Mouse (Mus musculus) limb, embryonic 12.5 days (tissue): ENCODE measurements at regions not wholly inside any gene's neighbourhood (a gene's known extent, or its start where the extent isn't known, plus 50 kb on each side); places are given as distances from the start of the nearest gene placed in this dataset.

ENCODE experiments used
- ATAC-seq: fragments of 200-750 bp; cut with Nextera tagmentation; 2 replicates; pipeline ENCODE4 v1.8.0; 2017; ENCODE audit warnings: low read depth, moderate TSS enrichment; ENCODE audit not compliant: insufficient number of reproducible peaks, insufficient read depth, low FRiP score, low TSS enrichment
- H3K27ac ChIP-seq: fragments of 300-500 bp; sonication (generic); 2 replicates; pipeline ENCODE4 v1.5.1; 2016; ENCODE audit warnings: mild to moderate bottlenecking, moderate library complexity
- H3K27me3 ChIP-seq: fragments of 300-500 bp; sonication (generic); 2 replicates; pipeline ENCODE4 v1.6.1; 2016; ENCODE audit warnings: mild to moderate bottlenecking, moderate library complexity
- H3K36me3 ChIP-seq: fragments of 300-500 bp; sonication (generic); 2 replicates; pipeline ENCODE4 v1.6.1; 2016; ENCODE audit warnings: mild to moderate bottlenecking, moderate library complexity
- H3K4me1 ChIP-seq: fragments of 300-500 bp; sonication (generic); replicated peaks from 2 replicates; pipeline ENCODE4 v1.6.1; 2016
- H3K4me2 ChIP-seq: fragments of 300-500 bp; sonication (generic); 2 replicates; pipeline ENCODE4 v1.6.1; 2016; ENCODE audit warnings: mild to moderate bottlenecking, moderate library complexity
- H3K4me3 ChIP-seq: fragments of 300-500 bp; sonication (generic); replicated peaks from 2 replicates; pipeline ENCODE4 v1.5.1; 2016; ENCODE audit warnings: mild to moderate bottlenecking
- H3K9ac ChIP-seq: fragments of 300-500 bp; sonication (generic); replicated peaks from 2 replicates; pipeline ENCODE4 v1.6.1; 2016; ENCODE audit warnings: mild to moderate bottlenecking, moderate library complexity
- H3K9me3 ChIP-seq: fragments of 300-500 bp; sonication (generic); 2 replicates; pipeline ENCODE4 v1.6.1; 2016; ENCODE audit warnings: mild to moderate bottlenecking, moderate library complexity
- WGBS: fragments of 180-500 bp; shearing (Covaris S2); methylation state at CpG from one replicate; pipeline ENCODE4 v1.1.7; 2016; 5-methylcytosine and 5-hydroxymethylcytosine counted together

DNA sequence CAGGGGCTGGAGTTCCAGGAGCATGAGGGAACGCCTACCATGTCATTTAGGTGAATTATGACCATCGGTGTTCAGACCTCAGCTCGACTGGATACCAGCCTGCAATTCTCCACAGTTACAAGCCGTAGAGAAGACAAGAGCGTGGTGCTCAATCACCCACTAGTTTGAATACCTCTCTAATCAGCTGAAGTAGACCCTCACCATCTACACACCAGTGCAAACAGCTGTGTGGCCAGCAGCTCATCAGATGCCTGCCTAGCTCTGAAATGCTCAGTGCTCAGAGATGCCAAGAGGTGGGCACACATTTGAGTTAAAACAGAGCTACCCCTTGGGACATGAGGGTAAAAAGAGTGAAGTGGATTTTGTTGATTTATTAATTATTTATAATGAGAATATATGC is 660.2 kb downstream of the Magi1 start:
- H3K4me2 ChIP-seq: peak overlapping the region; percentile 21; the same call in 1 of the 2 replicates
- no peak overlapping the region for H3K9ac ChIP-seq
- no peaks in the 10 kb centered on the region for H3K9me3 ChIP-seq
- no peaks in the 10 kb centered on the region for H3K36me3 ChIP-seq
- H3K4me3 ChIP-seq: no peak overlapping the region
- H3K27me3 ChIP-seq: no peaks in the 10 kb centered on the region
- ATAC-seq: no peak
- WGBS: 22% methylated on average over 5 of the region's 5 CpGs
- peaks cover 6% of the 10 kb centered on the region; the same call in 1 of the 2 replicates for H3K4me1 ChIP-seq
- H3K27ac ChIP-seq: no peak overlapping the region

DNA sequence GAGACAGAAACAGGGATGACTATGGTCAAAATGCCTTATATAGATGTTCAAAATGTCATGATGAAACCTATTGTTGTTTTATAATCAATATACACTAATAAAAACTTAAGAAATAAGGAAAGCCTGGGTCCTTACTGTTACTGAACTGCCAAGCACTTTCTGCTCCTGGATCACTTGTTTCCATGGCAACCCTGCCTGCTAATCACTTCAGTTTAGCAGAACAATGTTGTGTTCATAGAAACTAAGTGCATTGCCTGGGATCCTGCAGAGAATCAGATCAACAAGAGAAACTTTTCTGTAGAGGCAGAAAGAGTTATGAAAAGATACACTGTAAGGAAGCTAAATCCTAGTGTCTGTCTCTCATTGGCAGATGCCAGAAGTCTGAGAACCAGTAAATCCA is 666.8 kb downstream of the Magi1 start:
- Histone ChIP-seq H3K4me3 (no peak overlapping the region), H3K27me3 (no peaks in the 10 kb centered on the region), H3K4me1 (no peaks in the 10 kb centered on the region), H3K27ac (no peak overlapping the region), H3K9me3 (no peaks in the 10 kb centered on the region), H3K9ac (no peak overlapping the region), H3K36me3 (no peaks in the 10 kb centered on the region), H3K4me2 (no peak overlapping the region)
- ATAC-seq: no peak

DNA sequence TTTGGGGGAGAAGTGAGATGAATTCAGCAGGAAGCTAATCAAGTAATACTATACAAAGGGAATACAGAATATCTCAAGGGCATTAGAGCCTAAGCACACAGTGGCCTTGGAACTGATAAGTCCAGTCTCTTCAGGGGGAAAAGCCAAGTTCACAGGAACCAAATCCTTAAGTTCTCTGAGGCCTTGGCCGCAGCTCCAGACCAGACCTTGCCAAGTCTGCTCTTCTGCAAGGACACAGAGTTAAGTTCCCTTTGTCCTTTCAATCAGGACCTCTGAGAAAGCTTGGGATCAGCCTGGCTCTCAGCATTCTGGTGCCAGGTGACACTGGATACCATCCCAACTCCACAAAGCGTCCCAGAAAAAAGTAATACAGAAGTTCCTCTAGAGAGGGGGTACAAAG is 657.1 kb upstream of the Adamts9 start:
- Histone ChIP-seq H3K4me1 (no peaks in the 10 kb centered on the region), H3K36me3 (no peaks in the 10 kb centered on the region), H3K27ac (no peak overlapping the region), H3K27me3 (no peaks in the 10 kb centered on the region), H3K4me2 (no peak overlapping the region), H3K9ac (no peak overlapping the region), H3K4me3 (no peak overlapping the region), H3K9me3 (no peaks in the 10 kb centered on the region)
- ATAC-seq: no peak
- WGBS: 92% methylated on average over 2 of the region's 2 CpGs

DNA sequence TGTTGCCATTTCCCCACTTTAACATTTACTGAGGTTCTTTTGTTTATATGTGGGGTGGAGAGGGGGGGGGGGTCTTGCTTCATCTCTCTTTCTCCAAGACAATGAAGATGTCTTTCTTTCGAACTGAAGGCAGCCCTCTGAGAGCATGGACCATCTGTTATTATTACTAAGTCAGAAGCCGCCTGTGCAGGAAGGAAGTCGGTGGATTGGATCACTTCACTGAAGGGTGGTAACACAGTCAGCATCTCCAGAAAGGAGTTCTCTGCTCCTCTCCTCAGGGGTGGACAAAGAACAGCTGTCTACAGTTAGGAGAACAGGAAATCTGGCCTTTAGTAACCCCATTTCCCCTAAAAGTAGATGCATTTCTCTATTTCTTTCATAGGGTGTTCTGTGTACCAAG is 656.1 kb upstream of the Adamts9 start:
- H3K27ac ChIP-seq: no peak overlapping the region
- 0 out of 2 replicates have a peak, but pooled peaks cover 5% of the 10 kb centered on the region for H3K9me3 ChIP-seq
- no peak for ATAC-seq
- H3K4me3 ChIP-seq: no peak overlapping the region
- no peaks in the 10 kb centered on the region for H3K36me3 ChIP-seq
- no peak overlapping the region for H3K4me2 ChIP-seq
- WGBS: 84% methylated on average over 3 of the region's 3 CpGs
- no peaks in the 10 kb centered on the region for H3K27me3 ChIP-seq
- H3K4me1 ChIP-seq: no peaks in the 10 kb centered on the region
- H3K9ac ChIP-seq: no peak overlapping the region

DNA sequence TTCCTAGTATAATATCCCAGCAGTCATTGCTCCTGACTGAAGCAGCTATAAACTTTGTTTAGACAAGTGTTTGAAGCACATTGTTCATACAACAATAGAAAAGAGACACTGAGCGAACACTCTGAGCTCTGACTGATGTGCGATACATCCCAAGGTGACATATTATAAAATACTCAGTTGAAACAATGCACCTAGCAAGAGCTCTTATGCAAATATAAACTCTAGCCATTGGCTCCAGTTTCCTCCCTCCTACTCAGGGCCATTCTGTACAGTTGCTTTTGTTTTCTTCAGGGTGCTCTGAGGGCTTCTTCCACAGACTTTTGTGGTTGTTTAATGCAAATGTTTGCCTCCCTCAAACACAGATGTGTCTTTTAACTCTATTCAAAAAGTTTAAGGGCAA is 646.6 kb upstream of the Adamts9 start:
- Histone ChIP-seq H3K36me3 (no peaks in the 10 kb centered on the region), H3K9me3 (0 out of 2 replicates have a peak, but pooled peaks cover 5% of the 10 kb centered on the region), H3K27me3 (no peaks in the 10 kb centered on the region), H3K4me1 (no peaks in the 10 kb centered on the region), H3K4me2 (no peak overlapping the region), H3K27ac (no peak overlapping the region), H3K9ac (no peak overlapping the region), H3K4me3 (no peak overlapping the region)
- no peak for ATAC-seq
- 96% methylated on average over 2 of the region's 2 CpGs for WGBS

DNA sequence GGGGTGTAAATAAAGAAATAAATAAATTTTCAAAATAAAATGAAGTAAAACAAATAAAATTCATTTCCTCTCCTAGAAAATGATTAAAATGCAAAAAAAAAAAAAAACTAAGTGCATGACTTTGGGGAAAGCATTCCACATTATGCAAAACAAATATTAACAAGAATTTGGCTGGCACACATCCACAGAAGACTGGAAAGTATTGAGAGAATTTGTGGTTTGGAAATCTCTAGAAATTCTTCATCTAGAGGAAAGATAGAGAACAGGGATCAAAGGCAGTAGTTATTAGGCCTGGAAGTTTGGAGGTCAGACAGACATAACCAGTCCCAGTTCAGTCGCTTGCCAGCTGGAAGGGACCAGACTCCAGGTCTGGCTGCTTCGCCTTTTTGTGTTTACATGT is 643.6 kb upstream of the Adamts9 start:
- Histone ChIP-seq H3K4me1 (no peaks in the 10 kb centered on the region), H3K27me3 (no peaks in the 10 kb centered on the region)
- no peak for ATAC-seq

DNA sequence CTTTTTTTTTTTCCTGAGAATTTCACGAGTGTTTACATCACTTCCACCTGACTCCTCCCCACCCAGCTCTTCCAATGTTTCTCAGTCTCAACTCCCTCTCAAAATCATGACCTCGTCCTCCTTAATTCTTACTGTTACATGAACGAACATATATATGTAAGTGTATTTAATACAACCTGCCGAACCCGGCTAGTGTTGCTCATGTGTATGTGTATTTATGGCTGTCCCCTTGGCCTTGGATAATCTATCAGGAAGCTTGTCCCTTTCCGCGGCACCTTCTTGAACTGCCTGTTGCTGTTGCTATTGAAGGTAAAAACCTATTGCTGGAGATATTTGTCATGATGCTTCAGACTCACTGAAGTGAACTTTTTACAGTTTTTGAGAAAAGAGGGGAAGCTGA is 637.8 kb upstream of the Adamts9 start:
- Histone ChIP-seq H3K9me3 (no peaks in the 10 kb centered on the region), H3K4me2 (no peak overlapping the region), H3K27ac (no peak overlapping the region), H3K27me3 (no peaks in the 10 kb centered on the region), H3K4me1 (no peaks in the 10 kb centered on the region), H3K36me3 (no peaks in the 10 kb centered on the region), H3K9ac (no peak overlapping the region), H3K4me3 (no peak overlapping the region)
- ATAC-seq: no peak
- WGBS: 91% methylated on average over 7 of the region's 7 CpGs

More for the DNA sequence above, 643.6 kb upstream of the Adamts9 start:
- no peak overlapping the region for H3K9ac ChIP-seq
- H3K36me3 ChIP-seq: no peaks in the 10 kb centered on the region
- no peak overlapping the region for H3K4me2 ChIP-seq
- H3K9me3 ChIP-seq: no peaks in the 10 kb centered on the region
- 88% methylated on average over 2 of the region's 2 CpGs for WGBS
- H3K4me3 ChIP-seq: no peak overlapping the region
- no peak overlapping the region for H3K27ac ChIP-seq

DNA sequence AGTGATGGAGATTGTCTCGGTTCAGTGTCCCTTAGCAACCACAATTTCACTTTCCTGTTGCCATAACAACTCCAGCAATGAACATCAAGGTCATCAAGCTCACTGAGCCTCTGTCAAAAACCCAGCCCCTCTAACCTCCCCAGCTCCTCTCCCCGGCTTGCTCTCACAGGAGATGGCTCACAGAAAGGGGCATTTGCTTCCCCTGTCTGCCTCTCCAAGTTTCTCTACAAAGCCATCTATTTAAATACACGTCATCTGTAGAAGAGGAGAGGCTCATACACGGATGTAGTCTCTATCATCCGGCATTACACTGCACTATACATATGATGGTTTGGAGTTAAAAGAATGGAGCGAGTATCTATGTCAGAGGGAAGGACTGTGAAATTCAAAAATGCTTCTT is 637.4 kb upstream of the Adamts9 start:
- Histone ChIP-seq H3K4me1 (no peaks in the 10 kb centered on the region), H3K4me3 (no peak overlapping the region), H3K9ac (no peak overlapping the region), H3K36me3 (no peaks in the 10 kb centered on the region), H3K4me2 (no peak overlapping the region), H3K27me3 (no peaks in the 10 kb centered on the region), H3K27ac (no peak overlapping the region), H3K9me3 (no peaks in the 10 kb centered on the region)
- WGBS: 77% methylated on average over 6 of the region's 6 CpGs
- ATAC-seq: no peak

DNA sequence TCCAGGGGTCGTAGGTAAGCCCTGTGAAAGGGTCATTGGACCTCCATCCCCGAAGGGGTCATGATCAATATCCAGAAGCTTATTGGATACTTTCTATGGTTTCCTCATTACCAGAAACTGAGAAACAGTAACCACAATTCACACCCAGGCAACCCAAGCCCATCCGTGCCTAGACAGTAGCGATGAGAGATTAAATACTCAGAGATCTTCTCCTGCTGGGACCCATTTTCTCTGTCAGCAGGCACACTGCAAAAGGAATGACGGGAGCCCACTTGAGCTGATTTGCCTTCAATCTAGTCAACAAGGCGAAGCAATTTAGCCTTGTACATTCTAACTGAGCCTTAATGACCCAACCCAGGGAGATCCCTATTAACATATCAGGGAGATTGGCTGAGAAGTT is 632.0 kb upstream of the Adamts9 start:
- ATAC-seq: no peak
- Histone ChIP-seq H3K4me1 (no peaks in the 10 kb centered on the region), H3K27ac (no peak overlapping the region), H3K4me3 (no peak overlapping the region), H3K9ac (no peak overlapping the region), H3K9me3 (no peaks in the 10 kb centered on the region), H3K4me2 (no peak overlapping the region), H3K27me3 (no peaks in the 10 kb centered on the region), H3K36me3 (no peaks in the 10 kb centered on the region)
- WGBS: 86% methylated on average over 6 of the region's 6 CpGs

DNA sequence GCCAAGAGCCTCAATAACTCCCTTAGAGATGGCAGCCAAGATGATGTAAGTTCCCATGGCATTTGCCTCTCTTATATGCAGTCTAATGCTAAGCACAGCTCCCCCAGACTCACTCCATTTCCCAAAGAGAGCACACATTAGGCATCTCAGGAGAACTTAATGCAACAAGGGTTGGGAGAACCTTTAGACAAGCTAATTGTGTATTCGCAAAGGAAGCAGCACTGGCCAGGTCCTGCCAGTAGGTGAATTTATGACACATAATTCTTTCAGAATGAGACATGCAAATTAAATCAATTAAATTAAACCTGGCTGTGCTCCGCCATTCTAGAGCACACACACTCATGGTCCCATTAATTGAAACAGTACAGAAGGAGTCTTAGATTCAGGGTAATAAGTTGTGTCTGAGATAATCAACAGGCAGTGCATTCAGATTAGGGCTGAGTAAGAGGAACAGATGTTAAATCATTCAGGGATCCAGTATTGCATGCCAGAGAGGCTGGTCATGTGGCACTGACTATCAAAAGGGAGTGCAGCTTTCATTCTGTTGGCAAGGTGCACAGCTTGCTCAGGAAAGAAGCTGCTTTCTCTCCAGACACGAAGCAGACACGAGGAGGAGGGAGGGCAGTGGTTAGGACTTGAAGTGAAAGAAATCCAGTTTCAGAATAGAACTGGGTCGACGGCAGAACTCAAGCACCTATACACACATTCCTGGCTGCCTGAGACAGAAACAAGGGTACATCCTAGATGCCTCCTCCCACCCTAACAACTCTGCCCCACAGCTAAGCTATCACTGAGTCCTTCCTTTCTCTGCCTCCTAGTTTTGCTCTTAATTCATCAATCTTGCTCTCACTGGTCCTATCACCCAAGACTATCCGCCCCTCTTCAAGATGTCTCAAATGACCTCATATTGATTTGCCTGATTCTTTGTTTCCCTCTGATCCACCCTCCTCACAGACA is 630.7 kb upstream of the Adamts9 start:
- 66% methylated on average over 7 of the region's 7 CpGs for WGBS
- H3K9ac ChIP-seq: no peak overlapping the region
- H3K27ac ChIP-seq: no peak overlapping the region
- H3K4me1 ChIP-seq: no peaks in the 10 kb centered on the region
- H3K4me3 ChIP-seq: no peak overlapping the region
- no peak overlapping the region for H3K4me2 ChIP-seq
- H3K36me3 ChIP-seq: no peaks in the 10 kb centered on the region
- ATAC-seq: no peak
- H3K27me3 ChIP-seq: no peaks in the 10 kb centered on the region
- H3K9me3 ChIP-seq: no peaks in the 10 kb centered on the region

DNA sequence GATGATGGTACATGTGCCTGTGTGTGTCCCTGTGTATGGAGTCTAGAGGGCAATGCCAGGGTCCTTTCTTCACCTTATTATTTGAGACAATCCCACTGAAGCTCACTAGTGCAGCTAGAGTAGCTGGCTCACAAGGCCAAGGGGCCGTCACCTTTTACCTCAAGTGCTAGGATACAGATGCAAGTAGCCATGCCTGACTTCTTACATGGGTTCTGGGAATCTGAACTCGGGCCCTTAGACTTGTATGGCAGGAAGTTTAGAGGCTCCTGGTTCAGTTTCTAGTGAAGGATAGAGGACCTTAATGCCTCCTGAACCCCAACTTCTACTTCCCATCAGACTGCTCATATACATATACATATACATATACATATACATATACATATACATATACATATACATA is 626.6 kb upstream of the Adamts9 start:
- Histone ChIP-seq H3K9ac (no peak overlapping the region), H3K9me3 (no peaks in the 10 kb centered on the region), H3K4me2 (no peak overlapping the region), H3K4me1 (no peaks in the 10 kb centered on the region), H3K36me3 (no peaks in the 10 kb centered on the region), H3K27ac (no peak overlapping the region), H3K27me3 (no peaks in the 10 kb centered on the region), H3K4me3 (no peak overlapping the region)
- ATAC-seq: no peak
- 89% methylated on average over 2 of the region's 2 CpGs for WGBS

DNA sequence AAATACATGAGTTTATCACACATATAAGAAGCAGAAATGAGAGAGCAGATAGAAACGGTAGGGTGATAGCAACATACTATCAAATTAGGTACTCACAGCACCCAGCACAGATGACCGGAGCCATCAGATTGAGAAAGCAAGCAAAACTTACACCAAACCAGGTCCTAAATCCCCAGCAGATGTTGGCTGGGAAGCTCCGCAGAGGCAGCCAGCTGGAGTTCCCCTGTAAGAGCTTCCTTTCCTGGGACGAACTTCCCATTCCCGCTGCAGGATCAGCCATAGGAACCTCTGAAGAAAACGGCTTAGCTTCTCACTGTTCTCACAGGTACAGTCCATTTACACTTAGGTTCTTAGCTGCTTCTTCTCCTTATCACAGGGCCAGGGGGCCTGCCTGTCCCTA is 625.9 kb upstream of the Adamts9 start:
- no peaks in the 10 kb centered on the region for H3K9me3 ChIP-seq
- no peak overlapping the region for H3K4me2 ChIP-seq
- H3K9ac ChIP-seq: no peak overlapping the region
- H3K27ac ChIP-seq: no peak overlapping the region
- no peaks in the 10 kb centered on the region for H3K36me3 ChIP-seq
- H3K4me3 ChIP-seq: no peak overlapping the region
- 75% methylated on average over 6 of the region's 6 CpGs for WGBS
- H3K27me3 ChIP-seq: no peaks in the 10 kb centered on the region
- no peaks in the 10 kb centered on the region for H3K4me1 ChIP-seq
- no peak for ATAC-seq
